Mouse (Mus musculus) embryonic stem cell, embryonic (primary cell): ENCODE data around the gene Wfdc13.

Experiments used
- CTCF ChIA-PET, 4 experiments: fragments of 300-600 bp in 2 of 4; fragments of 350-600 bp in 2 of 4; sonication (Branson Sonifier 250); formaldehyde crosslinking; loops; one replicate each; lab custom pipeline; 2022; ENCODE audit warnings: inconsistent platforms in 2 of 4; lab: Charles Lee
- POLR2A ChIA-PET, 4 experiments: fragments of 300-600 bp in 2 of 4; fragments of 350-600 bp in 2 of 4; sonication (Branson Sonifier 250); formaldehyde crosslinking; loops; one replicate each; lab custom pipeline; 2022; ENCODE audit warnings: antibody characterized with exemption in 4 of 4, inconsistent platforms in 1 of 4; lab: Charles Lee

The Wfdc13 gene

DNA sequence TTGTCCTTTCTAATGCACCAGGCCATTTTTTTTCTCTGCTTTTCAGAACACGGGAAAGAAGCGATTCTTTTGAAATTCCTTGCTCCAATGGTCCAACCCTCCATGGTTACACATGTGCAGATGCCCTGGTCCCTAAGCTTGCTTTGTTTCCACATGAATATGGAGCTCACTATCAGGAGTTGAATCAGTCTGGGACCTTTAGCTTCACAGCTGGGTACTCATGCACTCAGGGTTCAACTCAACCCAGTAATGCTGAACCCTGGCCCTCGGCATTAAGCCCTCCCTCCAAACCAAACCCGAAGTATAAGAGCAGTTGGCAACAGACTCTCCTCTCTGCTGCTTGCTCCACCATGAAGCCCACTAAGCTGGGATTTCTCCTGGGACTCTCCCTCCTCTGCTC lies 13.3 kb downstream of the Wfdc13 start, which contains the start of gene Spint4:
Spint4 (plus strand) TSS at position 301 of the 400 bp plus-strand sequence.
- POLR2A ChIA-PET = interaction anchor here in 1 of 4 experiments (0.5 kb wide), 1 partner anchor 38 kb away, joined by 3 read pairs; no protein-coding TSS in a partner anchor
- CTCF ChIA-PET = interaction anchor here in 1 of 4 experiments (1.2 kb wide), 1 partner anchor 19 kb away, joined by 3 read pairs; no protein-coding TSS in a partner anchor

DNA sequence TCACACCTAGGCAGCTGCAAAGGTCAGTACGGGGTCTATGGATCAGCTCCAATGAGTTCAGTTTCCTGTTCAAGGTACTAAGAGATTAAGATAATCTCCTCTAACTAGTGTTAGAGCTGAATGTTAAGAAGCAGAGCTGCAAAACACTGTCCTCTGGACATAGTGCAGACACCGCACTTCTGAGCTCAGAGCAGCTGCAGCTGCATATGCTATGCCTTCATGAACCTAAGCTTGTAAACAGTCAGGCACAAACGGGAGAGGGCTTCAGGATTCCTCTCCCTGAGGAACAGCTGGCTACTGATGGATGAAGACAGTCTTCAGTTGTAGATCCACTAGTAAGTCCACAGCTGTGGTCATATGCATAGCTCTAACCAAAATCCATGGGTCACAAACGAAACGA lies 16.1 kb downstream of the Wfdc13 start:
- CTCF ChIA-PET = interaction anchor here (0.5 to 2.2 kb wide), 15 partner anchors 22 to 839 kb away, joined by 3 to 7 read pairs (median 4); partner anchors contain the start of genes Wfdc10 (in 2 of the 4) and Wfdc9 (in 2 of the 4)
- POLR2A ChIA-PET = interaction anchor here in 1 of 4 experiments (0.6 kb wide), 1 partner anchor 26 kb away, joined by 3 read pairs; no protein-coding TSS in a partner anchor

DNA sequence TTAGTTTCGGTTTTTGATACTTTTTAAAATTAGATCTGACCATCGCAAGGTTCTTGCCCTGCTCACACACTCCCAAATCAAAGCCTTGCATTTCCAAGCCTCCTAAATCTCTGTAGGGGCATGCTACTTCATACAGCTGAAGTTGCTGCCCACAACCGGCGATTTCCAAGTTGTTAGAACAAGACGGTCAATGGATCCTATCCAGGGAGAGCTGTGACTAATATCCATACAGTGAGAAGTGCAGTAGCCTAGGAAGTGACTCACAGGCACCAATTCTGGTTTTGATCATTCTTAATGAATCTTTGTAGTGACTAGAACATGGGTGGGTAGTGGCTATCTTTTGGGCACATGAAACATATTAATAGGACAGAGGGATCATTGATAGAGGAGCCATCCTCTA lies 16.9 kb downstream of the Wfdc13 start:
- POLR2A ChIA-PET = no interaction called here

DNA sequence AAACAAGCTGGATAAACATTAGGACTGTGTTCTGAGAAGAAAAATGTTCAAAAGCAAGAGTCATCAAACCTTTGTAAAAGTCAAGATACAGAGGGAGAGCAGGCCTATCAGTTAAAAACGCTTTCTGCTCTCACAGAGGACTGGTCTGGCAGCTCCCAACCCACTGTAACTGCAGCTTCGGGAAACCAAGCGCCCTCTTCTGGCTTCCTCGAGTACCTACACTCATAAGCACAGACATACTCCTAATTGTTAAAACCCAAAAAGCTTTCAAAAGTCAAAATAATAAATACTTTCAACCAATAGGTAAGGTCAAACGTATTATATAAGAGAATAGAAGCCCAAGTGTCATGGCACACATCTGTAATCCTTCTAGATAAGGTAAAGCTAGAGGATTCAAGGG lies 19.3 kb downstream of the Wfdc13 start:
- ChIA-PET POLR2A (no interaction called here), CTCF (interaction anchor here in 3 of 4 experiments (0.5 to 1.4 kb wide), 9 partner anchors 13 to 709 kb away, joined by 3 to 14 read pairs (median 3); partner anchors contain the start of genes Wfdc10 (in 1 of the 3) and Wfdc9 (in 1 of the 3))

More for the DNA sequence above, 16.9 kb downstream of the Wfdc13 start:
- CTCF ChIA-PET = interaction anchor here in 3 of 4 experiments (1.0 to 2.2 kb wide), 4 partner anchors 23 to 183 kb away, joined by 3 to 7 read pairs (median 3); partner anchors contain the start of genes Wfdc10 (in 1 of the 3) and Wfdc9 (in 1 of the 3)

DNA sequence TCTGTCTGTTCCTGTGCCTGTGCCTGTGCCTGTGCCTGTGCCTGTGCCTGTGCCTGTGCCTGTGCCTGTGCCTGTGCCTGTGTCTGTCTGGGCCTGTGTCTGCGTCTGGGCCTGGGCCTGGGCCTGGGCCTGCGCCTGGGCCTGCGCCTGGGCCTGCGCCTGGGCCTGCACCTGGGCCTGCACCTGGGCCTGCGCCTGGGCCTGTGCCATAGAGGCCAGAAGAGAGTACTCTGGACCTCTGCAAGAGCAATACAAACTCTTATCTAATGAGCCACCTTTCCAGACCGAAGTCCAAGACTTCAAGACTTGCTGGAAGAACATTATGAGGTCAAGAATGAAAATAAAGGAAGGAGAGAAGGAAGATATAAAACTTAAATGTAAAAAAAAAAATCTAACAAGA lies 20.4 kb downstream of the Wfdc13 start:
- CTCF ChIA-PET = no interaction called here
- POLR2A ChIA-PET = no interaction called here

DNA sequence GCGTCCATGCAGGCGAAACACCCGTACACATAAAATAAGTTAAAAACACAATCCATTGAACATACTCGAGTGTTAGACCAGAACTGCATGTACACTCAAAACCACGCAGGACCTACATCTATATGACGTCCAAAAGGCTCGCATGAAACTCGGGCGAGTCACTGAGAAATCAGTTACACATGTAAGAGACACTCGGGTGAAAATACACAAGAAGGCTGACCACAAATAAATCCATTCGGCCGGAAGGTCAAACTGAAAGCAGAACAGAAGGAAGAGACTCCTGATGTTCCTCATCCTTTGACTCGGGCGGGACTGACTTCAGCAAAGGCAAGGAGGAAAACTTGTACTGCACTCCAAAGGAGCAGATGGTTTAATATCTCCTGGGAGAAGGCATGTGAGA lies 21.1 kb downstream of the Wfdc13 start:
- POLR2A ChIA-PET = interaction anchor here in 1 of 4 experiments (0.6 kb wide), 2 partner anchors 19 to 954 kb away, joined by 3 to 6 read pairs; no protein-coding TSS in a partner anchor
- CTCF ChIA-PET = no interaction called here

DNA sequence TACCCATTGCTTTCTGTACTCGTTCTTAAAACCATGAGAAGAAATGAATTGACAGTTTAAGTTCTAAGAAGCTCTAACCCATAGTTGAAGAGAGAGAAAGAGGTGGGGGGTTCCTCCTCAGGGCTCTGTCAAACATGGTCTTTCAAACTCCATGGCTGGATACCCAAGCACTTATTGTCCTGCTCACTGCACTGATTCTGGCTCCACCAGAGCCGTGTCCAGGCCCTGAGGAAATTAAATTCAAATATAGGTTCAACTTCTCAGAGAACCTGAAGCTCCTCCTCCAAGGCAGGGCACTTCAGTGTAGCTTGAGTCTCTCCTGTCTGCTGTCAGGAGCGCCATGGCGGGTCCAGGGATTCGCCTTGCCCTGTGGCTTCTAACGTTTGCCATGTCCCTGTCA lies 30.1 kb downstream of the Wfdc13 start, which contains the start of gene Spint5:
Spint5 (plus strand) TSS at position 301 of the 400 bp plus-strand sequence.
- ChIA-PET POLR2A (no interaction called here), CTCF (no interaction called here)

DNA sequence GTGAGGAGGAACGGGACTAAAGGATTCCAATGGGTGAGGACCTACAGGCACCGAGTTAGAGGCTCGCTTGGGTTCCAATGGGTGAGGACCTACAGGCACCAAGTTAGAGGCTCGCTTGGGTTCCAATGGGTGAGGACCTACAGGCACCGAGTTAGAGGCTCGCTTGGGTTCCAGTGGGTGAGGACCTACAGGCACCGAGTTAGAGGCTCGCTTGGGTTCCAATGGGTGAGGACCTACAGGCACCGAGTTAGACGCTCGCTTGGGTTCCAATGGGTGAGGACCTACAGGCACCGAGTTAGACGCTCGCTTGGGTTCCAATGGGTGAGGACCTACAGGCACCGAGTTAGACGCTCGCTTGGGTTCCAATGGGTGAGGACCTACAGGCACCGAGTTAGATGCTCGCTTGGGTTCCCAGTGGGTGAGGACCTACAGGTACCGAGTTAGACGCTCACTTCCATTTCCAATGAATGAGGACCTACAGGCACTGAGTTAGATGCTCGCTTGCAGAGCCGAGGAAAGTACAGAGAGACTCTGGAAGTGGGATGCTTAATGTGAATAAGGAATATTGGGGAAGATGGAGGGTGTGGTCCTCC lies 31.4 kb downstream of the Wfdc13 start:
- POLR2A ChIA-PET = interaction anchor here in 1 of 4 experiments (0.7 kb wide), 1 partner anchor 16 kb away, joined by 3 read pairs; no protein-coding TSS in a partner anchor
- CTCF ChIA-PET = interaction anchor here in 1 of 4 experiments (0.7 kb wide), 1 partner anchor 146 kb away, joined by 3 read pairs; no protein-coding TSS in a partner anchor

DNA sequence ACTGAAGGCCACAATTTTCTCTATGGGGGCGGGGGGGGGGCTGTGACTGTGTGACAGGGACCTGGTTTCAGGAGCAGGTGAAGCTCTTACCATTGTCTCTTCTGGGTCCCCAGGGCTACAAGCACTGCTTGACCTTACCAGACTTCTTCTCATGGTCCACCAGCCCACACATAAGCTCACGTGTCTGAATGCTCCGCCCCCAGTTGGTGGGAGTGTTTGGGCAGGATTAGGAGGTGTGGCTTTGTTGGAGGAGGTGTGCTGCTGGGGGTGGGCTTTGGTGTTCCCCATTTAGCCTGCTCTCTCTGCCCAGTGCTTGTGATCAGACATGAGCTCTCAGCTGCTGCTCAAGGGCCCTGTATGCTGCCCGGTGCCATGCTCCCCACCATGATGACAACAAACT lies 38.4 kb downstream of the Wfdc13 start:
- ChIA-PET CTCF (interaction anchor here (0.5 to 1.4 kb wide), 6 partner anchors 47 to 306 kb away, joined by 3 to 6 read pairs (median 4); partner anchors contain the start of genes Wfdc10 (in 2 of the 4) and Wfdc9 (in 2 of the 4)), POLR2A (interaction anchor here in 2 of 4 experiments (0.6 to 1.3 kb wide), 4 partner anchors 23 to 210 kb away, joined by 3 to 6 read pairs (median 4); partner anchors contain the start of gene Pcif1 (in 1 of the 2))

DNA sequence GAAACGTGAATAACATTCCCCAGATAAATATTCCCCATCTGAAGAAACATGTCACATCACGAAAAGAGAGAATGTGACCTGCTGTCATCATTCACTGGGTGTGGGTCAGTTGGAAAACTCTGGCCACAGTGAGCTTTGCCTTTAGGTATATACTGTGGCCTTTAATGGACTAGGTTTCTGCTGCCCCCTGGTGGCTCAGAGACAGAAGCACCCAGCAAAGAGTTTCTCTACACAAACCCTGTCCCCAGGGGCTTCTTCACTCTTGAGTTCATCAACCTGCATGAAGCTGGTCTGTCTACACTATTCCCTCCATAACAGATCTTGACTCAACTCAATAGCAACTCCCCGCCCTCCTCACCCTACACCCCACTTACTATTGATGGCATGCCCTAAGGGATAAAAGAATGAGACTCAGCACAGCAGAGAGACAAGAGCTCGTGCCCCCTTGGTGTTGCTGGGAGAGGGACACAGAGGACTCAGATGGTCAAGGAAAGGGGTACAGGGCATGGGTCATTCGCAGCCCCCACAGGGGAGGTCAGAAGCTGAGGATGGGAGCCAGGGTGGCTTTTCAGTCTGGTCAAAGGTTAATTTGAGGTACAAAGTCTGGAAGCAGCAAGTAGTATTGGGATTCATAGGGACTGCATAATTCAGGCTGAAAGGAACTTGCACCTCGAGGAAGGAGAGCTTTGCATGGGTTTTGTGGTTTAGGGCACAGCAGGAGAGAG lies 41.1 kb downstream of the Wfdc13 start:
- POLR2A ChIA-PET = interaction anchor here in 3 of 4 experiments (0.6 to 2.2 kb wide), 5 partner anchors 11 to 147 kb away, joined by 3 to 8 read pairs (median 5); partner anchors contain the start of genes Acot8 (in 1 of the 3) and Zswim3 (in 1 of the 3)
- CTCF ChIA-PET = interaction anchor here (0.6 to 2.7 kb wide), 61 partner anchors 8 to 336 kb away, joined by 3 to 53 read pairs (median 5); partner anchors contain the start of genes Eppin (in 2 of the 4), Gm20458 (in 2 of the 4), Wfdc10 (in 2 of the 4) and Wfdc9 (in 2 of the 4)

DNA sequence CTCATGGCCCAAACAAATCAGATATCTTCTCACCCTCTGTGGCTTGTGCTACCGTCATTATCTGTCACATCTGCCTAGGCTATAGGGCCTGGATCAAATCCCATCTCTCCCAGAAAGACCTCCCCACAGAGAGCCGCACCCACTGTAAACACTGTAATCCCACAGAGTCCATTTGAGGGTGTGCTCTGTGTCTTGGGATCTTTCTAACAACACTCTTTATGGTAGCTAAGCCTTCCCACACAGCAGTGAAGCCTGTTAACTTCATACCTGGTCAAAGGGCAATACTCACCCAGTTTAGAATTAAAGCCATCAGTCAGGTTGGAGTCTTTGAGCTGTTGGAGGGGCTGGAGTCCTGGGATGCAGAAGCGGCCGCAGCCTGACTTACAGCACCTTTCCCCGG lies 46.8 kb downstream of the Wfdc13 start:
- ChIA-PET CTCF (interaction anchor here in 3 of 4 experiments (0.6 to 1.6 kb wide), 3 partner anchors 53 to 711 kb away, joined by 3 to 4 read pairs (median 4); no protein-coding TSS in a partner anchor), POLR2A (no interaction called here)

DNA sequence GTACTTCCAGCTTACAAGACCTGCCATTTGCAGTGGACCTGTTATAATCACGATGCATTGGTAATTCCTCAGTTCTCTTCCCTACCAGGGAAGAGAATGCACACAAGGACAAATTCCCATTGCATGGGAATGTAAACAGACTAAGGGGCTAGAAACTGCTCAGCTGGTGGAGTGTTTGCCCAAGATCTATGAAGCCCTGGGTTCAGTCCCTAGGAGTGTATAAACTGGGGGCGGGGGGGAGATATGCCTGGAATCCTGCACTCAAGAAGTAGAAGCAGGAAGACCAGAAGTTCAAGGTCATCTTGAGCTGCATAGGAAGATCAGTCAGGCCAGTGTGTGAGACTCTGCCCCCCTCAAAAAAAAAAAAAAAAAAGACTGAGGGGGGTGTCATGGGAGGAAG lies 48.4 kb downstream of the Wfdc13 start:
- ChIA-PET POLR2A (interaction anchor here in 3 of 4 experiments (0.6 to 1.8 kb wide), 3 partner anchors 15 to 129 kb away, joined by 3 to 7 read pairs (median 3); no protein-coding TSS in a partner anchor), CTCF (interaction anchor here in 2 of 4 experiments (0.6 to 1.2 kb wide), 4 partner anchors 48 to 639 kb away, joined by 3 read pairs; no protein-coding TSS in a partner anchor)

DNA sequence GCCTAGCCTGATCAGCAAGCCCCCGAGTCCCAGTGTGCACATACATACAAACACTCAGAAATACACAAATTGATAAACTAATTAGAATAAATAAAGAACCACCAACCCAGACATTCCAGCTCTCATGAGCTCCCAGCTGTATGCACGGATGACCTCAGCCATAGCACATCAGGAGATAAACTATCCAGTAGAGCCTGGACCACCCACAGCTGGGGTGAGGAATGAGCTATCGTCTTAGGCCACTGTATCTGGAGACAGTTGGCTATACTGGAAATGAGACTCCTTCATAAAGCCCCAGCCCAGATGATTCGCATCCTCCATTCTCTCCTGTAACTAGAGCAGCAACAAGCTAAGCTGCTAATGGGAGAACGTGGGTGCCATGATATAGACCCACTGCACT lies 49.9 kb downstream of the Wfdc13 start:
- ChIA-PET POLR2A (interaction anchor here in 2 of 4 experiments (1.3 to 1.8 kb wide), 2 partner anchors 14 to 27 kb away, joined by 3 to 7 read pairs; no protein-coding TSS in a partner anchor), CTCF (interaction anchor here in 3 of 4 experiments (0.6 to 1.9 kb wide), 5 partner anchors 9 to 334 kb away, joined by 3 to 6 read pairs (median 4); no protein-coding TSS in a partner anchor)

DNA sequence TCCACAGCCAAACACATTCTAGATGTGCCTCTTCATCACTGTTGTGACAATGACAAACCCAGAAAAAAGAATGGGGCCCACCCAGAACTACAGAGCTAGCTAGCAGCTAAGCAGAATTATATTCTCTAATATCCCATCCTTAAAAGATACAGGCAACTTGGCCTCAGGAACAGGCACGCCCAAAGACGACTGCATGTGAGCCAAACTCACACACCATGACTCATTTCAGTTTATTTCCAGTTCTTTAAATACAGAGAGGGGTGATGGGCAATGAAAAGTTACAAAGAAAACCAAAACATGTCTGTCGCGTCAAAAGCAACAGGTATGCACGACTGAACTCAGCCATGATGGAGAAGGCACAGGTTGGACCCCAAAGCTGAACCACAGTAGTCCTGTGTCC lies 50.5 kb downstream of the Wfdc13 start:
- ChIA-PET CTCF (interaction anchor here in 3 of 4 experiments (0.6 to 1.9 kb wide), 5 partner anchors 9 to 334 kb away, joined by 3 to 13 read pairs (median 4); no protein-coding TSS in a partner anchor), POLR2A (interaction anchor here in 2 of 4 experiments (0.5 to 1.0 kb wide), 3 partner anchors 33 to 179 kb away, joined by 3 read pairs; no protein-coding TSS in a partner anchor)
